Mouse (Mus musculus): ENCODE results near the gene Slc24a5. TPM values are rescaled to one million over a fixed set of nuclear protein-coding genes. Genes with fewer than 3 reads are reported as not detected.
A peak's percentile ranks its signal among the peaks of the same experiment; 100 is the strongest.
"Not testable (repeated sequence)": the region's sequence is repeated elsewhere in the genome, so short reads cannot be mapped to it uniquely, and the experiment has no call there.

Slc24a5 gene
- polyA plus RNA-seq, 1 experiment from 2014 or later: 1.9 TPM

- H3K27ac ChIP-seq (ENCODE audit: low read length); H3K4me1 ChIP-seq (ENCODE audit: control insufficient read depth, insufficient read depth, low read length); H3K9me3 ChIP-seq (replicated peaks; ENCODE audit: control insufficient read depth, low read length); H3K4me2 ChIP-seq (ENCODE audit: low read depth, low read length); H3K27me3 ChIP-seq (ENCODE audit: control insufficient read depth, insufficient read depth, low read length); ATAC-seq (ENCODE audit: insufficient read depth, low FRiP score); H3K4me3 ChIP-seq (replicated peaks; ENCODE audit: low read length); H3K9ac ChIP-seq (ENCODE audit: low read length): not testable (repeated sequence)
- H3K36me3 ChIP-seq (ENCODE audit: control insufficient read depth, insufficient read depth, low read length): 0 out of 2 replicates have a peak, but pooled peaks cover 13% of the 10 kb centered on the region
- 75% methylated on average over 2 of the region's 3 CpGs for WGBS
Measured at GRCm38 (mm10) chr2:125092123-125092522, 24.2 kb downstream of the Slc24a5 start.

DNA sequence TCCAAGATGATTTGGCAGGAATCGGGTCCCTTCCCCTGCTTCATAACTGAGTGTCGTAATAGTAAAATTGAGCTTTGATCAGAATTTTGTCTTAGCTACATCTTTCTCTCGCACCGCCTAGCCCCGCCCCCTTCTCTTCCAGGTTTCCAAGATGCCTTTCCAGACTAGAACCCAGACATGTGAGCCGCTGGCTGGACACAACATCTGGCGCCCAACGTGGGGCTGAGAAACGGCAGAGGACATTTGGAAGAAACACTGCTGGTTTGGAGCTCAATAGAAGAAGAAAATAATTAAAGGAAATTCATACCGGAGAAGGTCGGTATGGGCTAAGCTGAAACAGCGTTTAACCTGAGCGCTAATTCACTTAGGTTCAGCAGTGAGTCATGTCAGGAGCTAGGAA is 36.6 kb downstream of the Slc24a5 start:
- not testable (repeated sequence) for H3K27ac ChIP-seq (ENCODE audit: low read length); H3K9ac ChIP-seq (ENCODE audit: low read length); H3K4me2 ChIP-seq (ENCODE audit: low read depth, low read length); ATAC-seq (ENCODE audit: insufficient read depth, low FRiP score); H3K4me1 ChIP-seq (ENCODE audit: control insufficient read depth, insufficient read depth, low read length); H3K4me3 ChIP-seq (replicated peaks; ENCODE audit: low read length); H3K27me3 ChIP-seq (ENCODE audit: control insufficient read depth, insufficient read depth, low read length); H3K9me3 ChIP-seq (replicated peaks; ENCODE audit: control insufficient read depth, low read length)
- H3K36me3 ChIP-seq (ENCODE audit: control insufficient read depth, insufficient read depth, low read length): peaks cover 27% of the 10 kb centered on the region
- WGBS: 97% methylated on average over 13 of the region's 13 CpGs

DNA sequence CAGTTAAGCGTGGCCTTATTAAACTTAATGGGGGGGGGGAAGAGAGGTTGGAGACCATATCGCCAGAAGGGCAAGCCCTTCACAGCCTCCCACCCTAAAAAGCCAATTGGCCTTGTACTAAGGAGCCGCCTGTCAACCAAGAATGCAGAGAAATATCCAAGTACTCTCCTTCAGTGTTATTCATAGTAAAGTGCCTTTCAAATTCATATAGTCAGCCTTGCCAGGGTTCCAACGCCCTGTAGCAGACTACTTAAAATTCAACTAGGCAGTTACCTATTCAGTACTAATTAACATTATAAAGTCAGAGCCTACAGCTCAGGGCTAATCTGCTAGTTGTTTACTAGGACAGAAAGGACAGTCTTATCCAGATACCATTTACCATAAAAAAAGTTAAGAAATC is 38.6 kb downstream of the Slc24a5 start:
- H3K4me3 ChIP-seq (replicated peaks; ENCODE audit: low read length); H3K27ac ChIP-seq (ENCODE audit: low read length); H3K4me1 ChIP-seq (ENCODE audit: control insufficient read depth, insufficient read depth, low read length); ATAC-seq (ENCODE audit: insufficient read depth, low FRiP score); H3K9ac ChIP-seq (ENCODE audit: low read length); H3K27me3 ChIP-seq (ENCODE audit: control insufficient read depth, insufficient read depth, low read length); H3K9me3 ChIP-seq (replicated peaks; ENCODE audit: control insufficient read depth, low read length); H3K4me2 ChIP-seq (ENCODE audit: low read depth, low read length): not testable (repeated sequence)
- WGBS: 96% methylated on average over 4 of the region's 4 CpGs
- H3K36me3 ChIP-seq (ENCODE audit: control insufficient read depth, insufficient read depth, low read length): peaks cover 30% of the 10 kb centered on the region

GRCm38 (mm10) chr2:125119381-125120110 is 51.6 kb downstream of the Slc24a5 start:
- Histone ChIP-seq H3K27me3 (ENCODE audit: control insufficient read depth, insufficient read depth, low read length) (no peaks in the 10 kb centered on the region), H3K9ac (ENCODE audit: low read length) (no peak overlapping the region), H3K36me3 (ENCODE audit: control insufficient read depth, insufficient read depth, low read length) (no peaks in the 10 kb centered on the region), H3K4me2 (ENCODE audit: low read depth, low read length) (no peak overlapping the region), H3K4me1 (ENCODE audit: control insufficient read depth, insufficient read depth, low read length) (peaks cover 6% of the 10 kb centered on the region; the same call in 1 of the 2 replicates), H3K4me3 (replicated peaks; ENCODE audit: low read length) (no peak overlapping the region), H3K9me3 (replicated peaks; ENCODE audit: control insufficient read depth, low read length) (no peaks in the 10 kb centered on the region), H3K27ac (ENCODE audit: low read length) (no peak overlapping the region)
- ATAC-seq (ENCODE audit: insufficient read depth, low FRiP score): no peak
- WGBS: 75% methylated on average over 6 of the region's 6 CpGs

DNA sequence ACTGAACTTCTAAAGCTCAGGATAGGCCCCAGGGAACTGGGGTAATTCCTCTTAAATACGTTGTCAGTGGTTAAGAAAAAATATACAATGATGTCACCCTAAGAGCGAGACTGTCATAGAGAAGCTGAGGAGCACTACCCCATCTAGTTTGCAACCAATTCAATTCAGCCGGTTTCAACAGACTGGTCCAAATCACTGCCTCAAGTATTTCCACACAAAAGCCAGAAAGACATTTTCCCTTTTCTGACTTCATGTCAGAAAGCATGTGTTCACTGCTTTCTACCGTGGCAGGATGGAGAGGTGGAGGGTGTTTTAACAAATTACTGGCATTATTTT is 54.3 kb downstream of the Slc24a5 start:
- Histone ChIP-seq H3K4me2 (ENCODE audit: low read depth, low read length) (peak overlapping the region; percentile 79), H3K9ac (ENCODE audit: low read length) (peak overlapping the region; percentile 92), H3K9me3 (replicated peaks; ENCODE audit: control insufficient read depth, low read length) (no peaks in the 10 kb centered on the region), H3K27ac (ENCODE audit: low read length) (peak overlapping the region; percentile 82), H3K27me3 (ENCODE audit: control insufficient read depth, insufficient read depth, low read length) (no peaks in the 10 kb centered on the region), H3K36me3 (ENCODE audit: control insufficient read depth, insufficient read depth, low read length) (no peaks in the 10 kb centered on the region), H3K4me3 (replicated peaks; ENCODE audit: low read length) (peak overlapping the region; percentile 77), H3K4me1 (ENCODE audit: control insufficient read depth, insufficient read depth, low read length) (peaks cover 6% of the 10 kb centered on the region; the same call in 1 of the 2 replicates)
- ATAC-seq (ENCODE audit: insufficient read depth, low FRiP score): no peak
- WGBS: 7% methylated on average over 4 of the region's 4 CpGs

DNA sequence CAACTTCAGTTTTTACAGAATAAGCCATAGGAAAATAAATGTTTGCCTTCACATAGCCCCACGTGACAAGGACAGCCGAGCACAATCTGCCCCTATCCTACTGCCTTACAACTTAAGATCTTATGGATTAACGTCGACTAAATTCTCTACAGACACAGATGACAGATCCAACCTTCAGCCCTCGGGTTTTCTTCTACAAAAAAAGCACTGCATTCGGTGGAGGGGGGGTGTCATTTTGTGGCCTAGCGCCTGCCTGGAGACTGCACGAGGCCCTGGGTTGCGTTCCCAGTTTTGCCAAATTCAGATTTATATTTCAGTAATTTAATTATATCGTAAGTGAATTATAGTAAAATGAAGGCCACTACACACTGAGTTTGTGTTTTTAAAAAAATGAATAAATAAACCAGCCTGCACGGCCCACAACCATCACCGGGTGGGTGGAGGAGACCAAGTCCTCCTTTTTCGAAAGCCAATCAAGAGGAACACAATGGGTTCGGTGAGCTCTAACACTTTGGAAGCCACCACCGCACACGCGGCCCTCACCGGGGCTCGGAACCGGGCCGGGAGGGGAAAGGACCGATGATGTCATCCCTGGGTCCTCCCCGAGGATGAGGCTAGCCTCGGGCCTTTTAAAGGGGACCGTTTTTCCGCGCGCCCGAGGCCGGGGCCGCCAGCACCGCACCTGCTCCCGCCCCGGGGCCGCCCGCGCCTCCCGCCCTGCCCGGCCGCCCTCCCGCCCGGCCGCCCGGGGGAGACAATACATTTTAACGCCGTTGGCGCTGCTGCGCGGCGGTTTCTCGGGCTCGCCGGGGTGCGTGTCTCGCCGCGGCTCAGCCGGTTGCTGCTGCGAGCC is 54.9 kb downstream of the Slc24a5 start:
- Histone ChIP-seq H3K4me3 (replicated peaks; ENCODE audit: low read length) (peak overlapping the region; percentile 77), H3K27ac (ENCODE audit: low read length) (peak overlapping the region; percentile 82), H3K9ac (ENCODE audit: low read length) (peak overlapping the region; percentile 92), H3K9me3 (replicated peaks; ENCODE audit: control insufficient read depth, low read length) (no peaks in the 10 kb centered on the region), H3K27me3 (ENCODE audit: control insufficient read depth, insufficient read depth, low read length) (no peaks in the 10 kb centered on the region), H3K4me1 (ENCODE audit: control insufficient read depth, insufficient read depth, low read length) (peaks cover 6% of the 10 kb centered on the region; the same call in 1 of the 2 replicates), H3K4me2 (ENCODE audit: low read depth, low read length) (peak overlapping the region; percentile 79), H3K36me3 (ENCODE audit: control insufficient read depth, insufficient read depth, low read length) (no peaks in the 10 kb centered on the region)
- under 1% methylated on average over 49 of the region's 59 CpGs for WGBS
- peak; percentile 78 for ATAC-seq (ENCODE audit: insufficient read depth, low FRiP score)

GRCm38 (mm10) chr2:125123477-125123852 is 55.5 kb downstream of the Slc24a5 start, which contains the start of gene Myef2:
Gene Myef2, minus strand, starts transcription at chr2:125123661.
- Histone ChIP-seq H3K9me3 (replicated peaks; ENCODE audit: control insufficient read depth, low read length) (no peaks in the 10 kb centered on the region), H3K4me3 (replicated peaks; ENCODE audit: low read length) (peak within 1 kb of the TSS; percentile 77), H3K4me2 (ENCODE audit: low read depth, low read length) (peak within 1 kb of the TSS; percentile 79), H3K27me3 (ENCODE audit: control insufficient read depth, insufficient read depth, low read length) (no peaks in the 10 kb centered on the region), H3K4me1 (ENCODE audit: control insufficient read depth, insufficient read depth, low read length) (peaks cover 6% of the 10 kb centered on the region; the same call in 1 of the 2 replicates), H3K9ac (ENCODE audit: low read length) (peak within 1 kb of the TSS; percentile 92), H3K27ac (ENCODE audit: low read length) (peak within 1 kb of the TSS; percentile 82), H3K36me3 (ENCODE audit: control insufficient read depth, insufficient read depth, low read length) (no peaks in the 10 kb centered on the region)
- WGBS: 1% methylated on average over 38 of the region's 48 CpGs
- peak; percentile 91 for ATAC-seq (ENCODE audit: insufficient read depth, low FRiP score)

DNA sequence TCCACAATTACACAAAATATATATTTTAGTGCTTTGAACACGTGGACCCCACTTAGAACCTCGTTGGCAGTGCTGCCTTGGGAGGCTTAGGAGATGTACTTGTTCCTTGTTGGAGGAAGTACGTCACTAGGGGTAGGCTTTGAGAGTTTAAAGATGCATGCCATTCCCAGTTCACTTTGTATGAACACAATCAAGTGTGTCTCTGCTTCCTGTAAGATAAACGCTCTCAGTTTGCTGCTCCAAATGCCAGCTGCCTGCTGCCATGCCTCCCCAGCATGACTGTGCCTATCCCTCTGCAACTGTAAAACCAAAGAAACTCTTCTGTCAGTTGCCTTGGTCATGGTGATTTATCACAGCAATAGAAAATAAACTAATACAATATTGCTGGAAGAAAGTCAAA is 57.9 kb downstream of the Slc24a5 start:
- no peak overlapping the region for H3K4me2 ChIP-seq (ENCODE audit: low read depth, low read length)
- 36% methylated on average over 4 of the region's 4 CpGs for WGBS
- no peak for ATAC-seq (ENCODE audit: insufficient read depth, low FRiP score)

DNA sequence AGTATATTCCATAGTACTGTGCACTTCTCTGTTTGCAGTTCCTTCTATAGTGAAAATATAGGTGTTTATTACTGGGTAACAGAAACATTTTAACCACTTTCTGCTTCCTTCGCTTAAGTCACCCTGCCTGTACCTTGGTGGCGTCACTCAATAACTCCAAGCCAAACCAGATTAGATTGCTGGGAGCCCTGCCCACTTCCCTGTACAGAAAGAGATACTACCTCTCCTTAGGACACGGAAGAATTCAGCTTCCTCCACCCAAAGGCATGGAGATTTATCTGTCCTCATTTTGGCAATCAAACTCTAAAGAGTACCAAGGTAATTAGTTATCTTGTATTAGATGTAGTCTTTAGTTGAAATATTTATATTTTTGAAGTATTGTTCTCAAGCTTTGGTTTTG is 58.9 kb downstream of the Slc24a5 start:
- Histone ChIP-seq H3K9me3 (replicated peaks; ENCODE audit: control insufficient read depth, low read length) (no peaks in the 10 kb centered on the region), H3K36me3 (ENCODE audit: control insufficient read depth, insufficient read depth, low read length) (no peaks in the 10 kb centered on the region), H3K4me2 (ENCODE audit: low read depth, low read length) (no peak overlapping the region), H3K9ac (ENCODE audit: low read length) (no peak overlapping the region), H3K4me3 (replicated peaks; ENCODE audit: low read length) (no peak overlapping the region), H3K4me1 (ENCODE audit: control insufficient read depth, insufficient read depth, low read length) (peaks cover 3% of the 10 kb centered on the region; the same call in 1 of the 2 replicates), H3K27me3 (ENCODE audit: control insufficient read depth, insufficient read depth, low read length) (no peaks in the 10 kb centered on the region), H3K27ac (ENCODE audit: low read length) (no peak overlapping the region)
- no peak for ATAC-seq (ENCODE audit: insufficient read depth, low FRiP score)
- WGBS: 79% methylated on average over 3 of the region's 3 CpGs

More for the DNA sequence above, 57.9 kb downstream of the Slc24a5 start:
- H3K36me3 ChIP-seq (ENCODE audit: control insufficient read depth, insufficient read depth, low read length): no peaks in the 10 kb centered on the region
- no peaks in the 10 kb centered on the region for H3K27me3 ChIP-seq (ENCODE audit: control insufficient read depth, insufficient read depth, low read length)
- no peak overlapping the region for H3K27ac ChIP-seq (ENCODE audit: low read length)
- H3K4me3 ChIP-seq (replicated peaks; ENCODE audit: low read length): no peak overlapping the region
- no peak overlapping the region for H3K9ac ChIP-seq (ENCODE audit: low read length)
- peaks cover 6% of the 10 kb centered on the region; the same call in 1 of the 2 replicates for H3K4me1 ChIP-seq (ENCODE audit: control insufficient read depth, insufficient read depth, low read length)
- H3K9me3 ChIP-seq (replicated peaks; ENCODE audit: control insufficient read depth, low read length): no peaks in the 10 kb centered on the region
